8 mouse cellular contexts compared by ENCODE assay signal in genomic region chr10:128096313-128096692, GRCm38 (mm10). TPM values are rescaled to one million over a fixed set of nuclear protein-coding genes. Genes with fewer than 3 reads are reported as not detected.
DNase-seq lines count a peak whose midpoint lies in the region; ATAC-seq and TF ChIP-seq lines count a peak whose summit lies in the region.

No protein-coding gene starts in this region.

- no peak overlapping the region for H3K27ac ChIP-seq in heart, embryonic 13.5 days (replicated peaks)
- no peak overlapping the region; the same call in 1 of the 2 replicates for H3K27ac ChIP-seq in ES-E14 (ENCODE audit: insufficient read depth, low read depth, low read length, poor library complexity, severe bottlenecking)
- no peak overlapping the region for H3K27ac ChIP-seq in forebrain, postnatal 0 days (ENCODE audit: low read depth, low read length)
- H3K27ac ChIP-seq in liver, embryonic 16.5 days (ENCODE audit: low read length) = peak overlapping the region; percentile 63
- H3K27ac ChIP-seq in kidney, adult 2 months (ENCODE audit: insufficient read depth, low read depth, low read length) = no peak overlapping the region

- H3K9me3 ChIP-seq in heart, embryonic 13.5 days = no peaks in the 10 kb centered on the region
- H3K9me3 ChIP-seq in ES-E14 (ENCODE audit: control insufficient read depth, insufficient read depth, low read depth, low read length) = no peaks in the 10 kb centered on the region
- no peaks in the 10 kb centered on the region for H3K9me3 ChIP-seq in forebrain, postnatal 0 days (ENCODE audit: low read length)
- no peaks in the 10 kb centered on the region for H3K9me3 ChIP-seq in liver, embryonic 16.5 days (replicated peaks; ENCODE audit: control insufficient read depth, low read length)

- no peaks in the 10 kb centered on the region for H3K27me3 ChIP-seq in heart, embryonic 13.5 days (replicated peaks)
- H3K27me3 ChIP-seq in forebrain, postnatal 0 days (ENCODE audit: insufficient read depth, low read length) = no peaks in the 10 kb centered on the region
- H3K27me3 ChIP-seq in liver, embryonic 16.5 days (ENCODE audit: control insufficient read depth, insufficient read depth, low read depth, low read length) = no peaks in the 10 kb centered on the region
- H3K27me3 ChIP-seq in kidney, adult 2 months (replicated peaks; ENCODE audit: control insufficient read depth, insufficient read depth, low read length) = no peaks in the 10 kb centered on the region

- peak overlapping the region; percentile 99 for H3K4me3 ChIP-seq in heart, embryonic 13.5 days
- peak overlapping the region; percentile 84 to 98 for H3K4me3 ChIP-seq in ES-E14 (ENCODE audit: insufficient read depth in 1 of 2, low read depth in 1 of 2, low read length in 2 of 2, poor library complexity in 1 of 2, severe bottlenecking in 1 of 2)
- H3K4me3 ChIP-seq in forebrain, postnatal 0 days (ENCODE audit: low read depth, low read length) = peak overlapping the region; percentile 90; the same call in 1 of the 2 replicates
- peak overlapping the region; percentile 85 for H3K4me3 ChIP-seq in liver, embryonic 16.5 days (ENCODE audit: low read depth, low read length)
- H3K4me3 ChIP-seq in kidney, adult 2 months (ENCODE audit: insufficient read depth, low read depth, low read length) = no peak overlapping the region

- 20% methylated on average over 4 of the region's 4 CpGs for WGBS in heart, embryonic 13.5 days
- WGBS in forebrain, postnatal 0 days = 26% methylated on average over 4 of the region's 4 CpGs
- 9% methylated on average over 4 of the region's 4 CpGs for WGBS in liver, embryonic 16.5 days (ENCODE audit: insufficient replicate concordance)
- WGBS in kidney, adult 2 months = 29% methylated on average over 4 of the region's 4 CpGs

- DNase-seq in heart, adult 9 months (ENCODE audit: low spot score in 2 of 2) = no peak
- no peak for DNase-seq in ES-E14 (ENCODE audit: low read depth, low spot score)
- no peak for DNase-seq in forebrain, postnatal 0 days
- no peak for DNase-seq in ovary, postnatal 36 days (ENCODE audit: low spot score)
- DNase-seq in cerebellum, adult 18-20 months = no peak
- DNase-seq in kidney, adult 2 months = no peak

- TF ChIP-seq POLR2A in kidney, adult 2 months (IDR thresholded peaks at IDR 0.05; ENCODE audit: low read depth, low read length) = no peak

- in situ Hi-C loops in ES-E14 (cut with MboI; ENCODE audit: low sequenced_read_pairs in 2 of 2, unreplicated experiment in 2 of 2) = loop anchor here in 1 of 2 experiments (10.0 kb wide), 1 partner anchor 88 kb away; the partner anchor contains the start of gene Rbms2

- peak overlapping the region; percentile 82 for H3K4me2 ChIP-seq in heart, embryonic 13.5 days
- H3K4me2 ChIP-seq in forebrain, postnatal 0 days (ENCODE audit: low read depth) = no peak overlapping the region
- peak overlapping the region; percentile 63 for H3K4me2 ChIP-seq in liver, embryonic 16.5 days (ENCODE audit: low read depth, low read length)

- TF ChIP-seq CTCF in forebrain, postnatal 0 days (IDR thresholded peaks at IDR 0.05; ENCODE audit: low read depth) = no peak
- no peak for TF ChIP-seq CTCF in kidney, adult 2 months (conservative IDR thresholded peaks at IDR 0.05; ENCODE audit: insufficient read depth, insufficient read length, low read depth, low read length)

- ATAC-seq in heart, embryonic 13.5 days (ENCODE audit: extremely low read depth, insufficient number of reproducible peaks, low FRiP score, low TSS enrichment) = no peak
- no peak for ATAC-seq in forebrain, postnatal 0 days
- no peak for ATAC-seq in liver, embryonic 16.5 days (ENCODE audit: low read depth)

- peaks cover 55% of the 10 kb centered on the region for H3K4me1 ChIP-seq in heart, embryonic 13.5 days
- peaks cover 0 to 12% of the 10 kb centered on the region in 2 experiments; a peak in 2 of 4 replicates for H3K4me1 ChIP-seq in ES-E14 (ENCODE audit: control insufficient read depth in 2 of 2, insufficient read depth in 2 of 2, low read length in 2 of 2, poor library complexity in 1 of 2)
- H3K4me1 ChIP-seq in forebrain, postnatal 0 days (ENCODE audit: insufficient read depth) = peaks cover 16% of the 10 kb centered on the region
- peaks cover 52% of the 10 kb centered on the region for H3K4me1 ChIP-seq in liver, embryonic 16.5 days (ENCODE audit: control insufficient read depth, low read depth, low read length)
- H3K4me1 ChIP-seq in kidney, adult 2 months (ENCODE audit: control insufficient read depth, insufficient read depth, low read length) = peaks cover 15% of the 10 kb centered on the region; the same call in 1 of the 2 replicates

- H3K36me3 ChIP-seq in heart, embryonic 13.5 days = peaks cover 5% of the 10 kb centered on the region; the same call in 1 of the 2 replicates
- H3K36me3 ChIP-seq in ES-E14 (ENCODE audit: control insufficient read depth, insufficient read depth, low read length, poor library complexity, severe bottlenecking) = no peaks in the 10 kb centered on the region; the same call in 1 of the 2 replicates
- H3K36me3 ChIP-seq in forebrain, postnatal 0 days (ENCODE audit: insufficient read depth) = no peaks in the 10 kb centered on the region
- no peaks in the 10 kb centered on the region for H3K36me3 ChIP-seq in liver, embryonic 16.5 days (ENCODE audit: control insufficient read depth, insufficient read depth)
- no peaks in the 10 kb centered on the region for H3K36me3 ChIP-seq in kidney, adult 2 months (ENCODE audit: control insufficient read depth, insufficient read depth, low read length)

- peak overlapping the region; percentile 97; the same call in 1 of the 2 replicates for H3K9ac ChIP-seq in heart, embryonic 13.5 days
- H3K9ac ChIP-seq in ES-E14 (ENCODE audit: insufficient read depth, low read depth, low read length, poor library complexity, severe bottlenecking) = peak overlapping the region; percentile 60; the same call in 1 of the 2 replicates
- no peak overlapping the region for H3K9ac ChIP-seq in forebrain, postnatal 0 days
- H3K9ac ChIP-seq in liver, embryonic 16.5 days (ENCODE audit: low read depth, low read length) = peak overlapping the region; percentile 35; the same call in 1 of the 2 replicates

TF ChIP-seq in ES-E14, 5 proteins besides CTCF, POLR2A, EP300 and RAD21:
- no peak for TF ChIP-seq CHD2 (IDR thresholded peaks at IDR 0.05; ENCODE audit: low read depth, low read length)
- TF ChIP-seq HCFC1 (IDR thresholded peaks at IDR 0.05; ENCODE audit: borderline replicate concordance, insufficient read depth, low read length) = no peak
- no peak for TF ChIP-seq ZC3H11A (IDR thresholded peaks at IDR 0.05; ENCODE audit: borderline replicate concordance, low read depth, low read length)
- TF ChIP-seq ZNF384 (IDR thresholded peaks at IDR 0.05; ENCODE audit: low read depth, low read length) = no peak
- no peak for TF ChIP-seq MAFK (IDR thresholded peaks at IDR 0.05; ENCODE audit: insufficient read depth, low read depth, low read length)

RNA-seq across cellular contexts. Expression of gene Baz2a, which starts 4.9 kb away (rescaled TPM):
- 7.4 and 8.0 TPM in 2 replicates for polyA plus RNA-seq in heart, embryonic 13.5 days (2015; fragmentation: Nextera tagmentation; extraction: Ambion mirVana)
- 42.8 and 59.9 TPM in 2 replicates for total RNA-seq in ES-E14 (2012; rRNA removed)
- 9.3 and 10.0 TPM in 2 replicates for total RNA-seq in forebrain, postnatal 0 days (2014; rRNA removed)
- polyA plus RNA-seq in forebrain, postnatal 0 days (2015; fragmentation: Nextera tagmentation; extraction: Ambion mirVana) = 3.8 and 7.0 TPM in 2 replicates
- polyA plus RNA-seq in liver, embryonic 16.5 days (2015; fragmentation: Nextera tagmentation; extraction: Ambion mirVana) = 5.4 and 6.0 TPM in 2 replicates
- polyA plus RNA-seq in kidney, adult 2 months (2012; rRNA removed) = 21.6 and 22.5 TPM in 2 replicates

RNA-seq across cellular contexts. Expression of gene Atp5b, which starts 13.2 kb away (rescaled TPM):
- 4,907 and 5,417 TPM in 2 replicates for polyA plus RNA-seq in heart, embryonic 13.5 days (2015; fragmentation: Nextera tagmentation; extraction: Ambion mirVana)
- total RNA-seq in ES-E14 (2012; rRNA removed) = 1,760 and 2,075 TPM in 2 replicates
- 2,470 and 2,914 TPM in 2 replicates for total RNA-seq in forebrain, postnatal 0 days (2014; rRNA removed)
- polyA plus RNA-seq in forebrain, postnatal 0 days (2015; fragmentation: Nextera tagmentation; extraction: Ambion mirVana) = 2,164 and 2,181 TPM in 2 replicates
- 1,845 and 1,875 TPM in 2 replicates for polyA plus RNA-seq in liver, embryonic 16.5 days (2015; fragmentation: Nextera tagmentation; extraction: Ambion mirVana)
- polyA plus RNA-seq in kidney, adult 2 months (2012; rRNA removed) = 4,550 and 7,521 TPM in 2 replicates

RNA-seq across cellular contexts. Expression of gene Ptges3, which starts 37.5 kb away (rescaled TPM):
- 301 and 338 TPM in 2 replicates for polyA plus RNA-seq in heart, embryonic 13.5 days (2015; fragmentation: Nextera tagmentation; extraction: Ambion mirVana)
- total RNA-seq in ES-E14 (2012; rRNA removed) = 125 and 240 TPM in 2 replicates
- 146 and 157 TPM in 2 replicates for total RNA-seq in forebrain, postnatal 0 days (2014; rRNA removed)
- polyA plus RNA-seq in forebrain, postnatal 0 days (2015; fragmentation: Nextera tagmentation; extraction: Ambion mirVana) = 439 and 454 TPM in 2 replicates
- polyA plus RNA-seq in liver, embryonic 16.5 days (2015; fragmentation: Nextera tagmentation; extraction: Ambion mirVana) = 171 and 201 TPM in 2 replicates
- 28.2 and 32.5 TPM in 2 replicates for polyA plus RNA-seq in kidney, adult 2 months (2012; rRNA removed)
